Mouse (Mus musculus) left cerebral cortex, postnatal 25 days (tissue): ENCODE measurements at regions not wholly inside any gene's neighbourhood (a gene's known extent, or its start where the extent isn't known, plus 50 kb on each side); places are given as distances from the start of the nearest gene placed in this dataset.

Source experiments
- DNase-seq, 2 experiments: peaks; one replicate each; pipeline ENCODE4 v3.0.0; 2022; ENCODE audit warnings: low spot score in 2 of 2, mixed read lengths in 1 of 2
- intact Hi-C: fragments of 180-260 bp; cut with DNase I; formaldehyde crosslinking; loops from one replicate; pipeline ENCODE4 v1.15.1; 2025

DNA sequence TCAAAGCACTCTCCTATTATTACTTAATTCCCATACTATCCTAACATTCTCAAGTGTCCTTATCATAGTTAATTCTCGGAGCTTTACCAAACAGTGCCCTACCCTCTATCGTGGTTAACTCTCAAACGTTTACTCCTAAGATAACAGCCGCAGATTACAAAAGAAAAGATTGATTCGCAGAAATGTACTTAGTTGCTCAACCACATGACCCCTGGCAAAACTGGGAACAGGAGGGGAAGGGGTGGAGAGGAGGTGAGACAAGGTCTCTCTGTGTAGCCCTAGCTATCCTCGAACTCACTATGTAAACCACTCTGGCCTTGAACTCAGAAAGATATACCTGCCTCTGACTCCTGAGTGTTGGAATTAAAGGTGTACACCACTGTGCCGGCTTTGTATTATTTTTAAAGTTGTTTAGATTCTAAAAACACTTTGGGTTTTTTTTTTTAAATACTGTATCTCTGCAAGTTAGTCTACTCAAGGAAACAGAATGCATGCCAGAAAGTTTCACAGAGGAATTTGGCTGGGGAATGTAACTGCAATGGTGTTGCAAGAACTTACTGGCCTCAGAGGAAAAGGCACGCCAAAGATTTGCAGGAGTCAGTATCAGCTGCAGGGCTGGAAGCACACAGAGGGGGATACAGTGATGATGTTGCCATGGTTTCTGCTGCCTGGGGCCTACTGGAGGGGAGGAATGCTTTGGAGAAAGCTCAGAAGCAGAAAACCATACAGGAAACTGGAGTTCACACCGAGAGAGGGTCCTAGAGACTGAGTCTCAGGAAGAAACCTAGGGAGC lies 273.0 kb downstream of the Basp1 start:
- DNase-seq: no peak
- intact Hi-C loops: no loop called here

GRCm38 (mm10) chr15:25137091-25137490 lies 276.5 kb downstream of the Basp1 start:
- no peak for DNase-seq
- intact Hi-C loops: no loop called here

DNA sequence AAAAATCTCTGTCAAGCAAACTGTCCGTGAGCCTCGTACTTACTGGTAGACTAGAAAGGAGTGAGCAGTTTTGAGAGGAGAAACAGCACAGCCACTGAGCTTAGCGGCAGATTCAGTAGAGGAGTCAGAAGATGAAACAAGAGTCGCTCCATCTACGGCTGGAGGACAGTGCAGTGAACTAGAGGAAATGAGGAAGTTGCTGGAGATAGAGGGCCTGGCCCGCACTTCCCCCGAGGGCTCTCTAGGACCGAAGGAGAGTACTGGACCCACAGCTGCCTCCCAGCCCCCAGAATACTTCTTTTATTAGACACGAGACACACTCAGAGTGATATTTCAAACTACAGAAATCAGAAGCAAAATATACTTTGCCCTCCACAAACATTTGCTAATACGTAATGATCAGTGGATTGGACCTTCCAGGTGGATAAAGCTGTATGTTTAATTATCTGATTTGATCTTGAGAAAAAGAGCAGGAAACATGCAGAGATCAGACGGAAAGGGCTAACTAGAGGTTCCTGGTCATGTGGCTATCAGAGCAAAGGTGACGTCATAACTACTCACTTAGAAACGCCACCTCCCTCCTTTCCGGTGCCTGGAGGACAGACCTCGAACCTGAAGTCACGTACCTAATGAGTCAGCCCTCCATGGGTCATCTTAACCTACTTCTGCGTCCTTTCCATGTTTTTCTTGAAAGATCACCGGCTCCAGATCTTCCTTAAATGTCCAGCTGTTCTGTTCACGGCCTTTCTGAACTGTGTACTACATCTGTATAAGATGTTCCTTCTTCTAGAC lies 277.9 kb downstream of the Basp1 start:
- intact Hi-C loops: no loop called here
- no peak for DNase-seq

- DNase-seq: no peak
- intact Hi-C loops: no loop called here
Observed at GRCm38 (mm10) chr15:25130096-25130495, 283.5 kb downstream of the Basp1 start.

DNA sequence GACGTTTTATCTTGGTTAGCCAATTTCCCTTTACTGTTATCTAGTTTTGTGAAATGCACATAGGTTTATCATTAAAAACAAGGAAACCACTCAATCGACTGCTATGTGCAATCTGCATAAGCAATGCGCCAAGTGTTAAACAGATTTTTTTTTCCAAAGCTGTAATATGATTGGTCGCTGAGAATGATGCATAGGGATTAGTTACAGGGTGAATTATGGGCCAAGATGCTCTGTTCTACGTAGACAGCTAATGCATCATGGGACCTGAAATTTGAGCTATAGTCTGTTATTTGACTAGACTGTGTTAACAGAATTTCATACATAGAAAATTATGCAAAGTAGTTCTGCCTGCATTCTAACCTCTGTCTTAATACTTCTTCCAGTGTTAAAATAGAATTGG lies 284.0 kb downstream of the Basp1 start:
- no peak for DNase-seq
- intact Hi-C loops: no loop called here

DNA sequence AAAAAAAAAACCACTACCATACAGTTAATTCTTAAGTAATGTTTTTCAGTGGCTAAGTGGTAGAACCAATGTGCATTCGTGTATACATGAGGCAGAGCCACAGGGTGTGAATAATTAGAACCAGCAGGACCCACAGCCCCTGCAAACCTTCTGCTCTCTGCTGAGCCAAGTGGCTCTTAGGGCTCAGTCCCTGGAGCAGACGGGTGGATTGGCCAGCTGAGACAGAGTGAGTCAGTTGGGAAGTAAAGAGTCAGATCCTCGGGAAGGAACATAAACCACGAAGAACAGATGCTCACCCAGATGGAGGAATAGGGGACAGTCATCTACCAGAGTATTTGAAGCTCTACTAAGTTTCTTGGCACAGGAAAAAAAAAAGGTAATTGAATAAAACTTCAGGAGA lies 293.1 kb downstream of the Basp1 start:
- intact Hi-C loops: no loop called here
- peak; percentile 12 to 73 for DNase-seq

DNA sequence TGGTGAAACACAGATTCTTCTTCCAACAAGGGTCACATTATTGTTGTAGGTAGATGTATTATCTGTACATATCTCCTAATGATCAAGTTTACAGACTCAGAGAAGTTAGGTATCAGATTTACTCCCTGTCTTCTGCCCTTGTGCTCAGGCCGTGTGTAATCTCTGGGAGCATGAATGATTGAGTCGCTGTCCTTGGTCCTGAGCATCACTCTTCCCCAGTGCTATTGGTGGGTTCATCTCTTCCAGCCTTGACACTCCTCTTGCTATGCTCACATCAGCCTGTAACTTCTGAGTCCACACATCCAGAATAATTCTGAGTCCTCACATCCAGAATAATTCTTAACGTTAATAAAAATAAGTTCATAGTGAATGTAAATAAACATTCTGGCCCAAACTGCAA lies 295.6 kb downstream of the Basp1 start:
- intact Hi-C loops: no loop called here
- no peak for DNase-seq

DNA sequence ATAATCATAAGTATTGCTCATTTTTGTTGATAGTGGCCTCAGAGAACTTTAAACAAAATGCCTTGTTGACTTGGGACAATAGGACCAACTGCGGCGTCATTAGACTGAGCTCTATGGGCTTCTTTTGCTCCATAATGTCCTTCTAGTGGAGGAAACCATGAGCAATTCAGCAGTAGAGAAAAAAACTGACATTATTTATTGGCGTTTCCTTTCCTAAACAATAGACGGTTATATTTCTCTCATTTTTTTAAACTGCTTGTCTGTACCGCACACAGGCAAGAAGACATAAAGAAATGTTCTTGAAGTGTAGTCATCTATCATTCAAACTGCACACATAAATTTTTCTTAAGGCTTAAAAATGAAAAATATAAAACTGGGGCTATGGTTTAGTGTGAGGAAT lies 310.8 kb downstream of the Basp1 start:
- intact Hi-C loops: no loop called here
- no peak for DNase-seq

DNA sequence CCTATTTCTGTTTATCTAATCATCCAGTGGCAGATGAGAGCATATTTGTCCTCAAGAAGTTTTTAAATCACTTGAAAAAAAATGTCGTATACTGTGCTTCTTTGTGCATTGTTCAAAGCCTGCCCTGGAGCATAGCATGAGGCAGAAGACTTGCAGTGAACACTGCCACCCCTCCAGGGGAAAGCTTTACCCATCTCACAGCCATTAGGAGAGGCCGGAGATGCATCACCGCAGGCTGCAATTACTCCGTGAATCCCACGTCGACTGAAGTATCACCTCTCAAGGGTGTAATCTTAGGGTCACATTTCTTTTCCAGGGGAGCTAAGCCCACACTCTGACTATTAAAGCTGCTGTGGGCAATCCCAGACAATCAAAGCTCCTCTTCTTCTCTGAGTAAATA lies 319.8 kb downstream of the Basp1 start:
- intact Hi-C loops: no loop called here
- DNase-seq: no peak

DNA sequence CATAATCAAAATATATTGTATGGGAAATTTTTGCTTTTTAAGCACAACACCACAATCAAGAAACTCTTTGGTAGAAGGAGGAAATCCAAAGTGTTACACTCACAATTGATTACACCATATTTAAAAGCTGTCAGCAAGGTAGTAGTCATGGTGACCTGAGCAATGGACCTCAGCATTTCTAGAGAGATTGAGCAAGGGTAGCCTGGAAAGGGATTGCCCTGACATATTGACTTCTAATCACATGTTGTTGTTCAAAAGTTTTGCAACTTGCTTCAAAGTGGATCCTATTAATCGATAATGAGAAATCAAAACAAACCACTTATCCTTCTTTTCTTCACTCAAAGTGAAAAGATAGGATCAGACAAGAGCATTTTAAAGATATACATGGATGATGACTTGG lies 343.9 kb downstream of the Basp1 start:
- DNase-seq: no peak
- intact Hi-C loops: no loop called here

DNA sequence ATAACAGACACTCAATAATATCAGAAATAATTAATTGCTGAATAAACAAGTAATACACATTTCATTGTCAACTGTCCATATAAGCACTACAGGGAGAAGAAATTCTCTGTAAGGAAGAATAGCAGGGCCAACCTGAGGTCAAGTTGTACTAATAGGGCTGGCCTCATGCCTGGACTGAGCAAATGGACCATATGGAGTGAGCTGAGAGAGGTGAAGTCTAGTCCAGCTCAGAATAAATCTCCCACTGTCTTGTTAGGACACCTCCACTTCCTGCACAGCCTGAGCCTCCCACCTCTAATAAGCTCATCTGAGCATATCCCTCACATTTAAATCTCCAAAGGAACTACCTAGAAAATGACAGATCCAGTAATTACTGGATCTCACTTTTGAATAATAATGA lies 354.2 kb downstream of the Basp1 start:
- DNase-seq: no peak
- intact Hi-C loops: no loop called here

GRCm38 (mm10) chr15:25047875-25048274 lies 365.7 kb downstream of the Basp1 start:
- intact Hi-C loops: no loop called here
- DNase-seq: peak in 1 of 2 experiments; percentile 40

- DNase-seq: no peak
- intact Hi-C loops: no loop called here
Observed at GRCm38 (mm10) chr15:25046514-25047138, 366.9 kb downstream of the Basp1 start.

- intact Hi-C loops: loop anchor here (2.0 to 5.0 kb wide), 3 partner anchors 67 to 376 kb away; partner anchors contain the start of gene Basp1
- DNase-seq: peak in 1 of 2 experiments; percentile 87
Observed at GRCm38 (mm10) chr15:25036231-25036630, 377.3 kb downstream of the Basp1 start.

GRCm38 (mm10) chr15:25027865-25028264 lies 385.7 kb downstream of the Basp1 start:
- no peak for DNase-seq
- intact Hi-C loops: loop anchor here (2.0 kb wide), 1 partner anchor 333 kb away; no protein-coding TSS in a partner anchor

DNA sequence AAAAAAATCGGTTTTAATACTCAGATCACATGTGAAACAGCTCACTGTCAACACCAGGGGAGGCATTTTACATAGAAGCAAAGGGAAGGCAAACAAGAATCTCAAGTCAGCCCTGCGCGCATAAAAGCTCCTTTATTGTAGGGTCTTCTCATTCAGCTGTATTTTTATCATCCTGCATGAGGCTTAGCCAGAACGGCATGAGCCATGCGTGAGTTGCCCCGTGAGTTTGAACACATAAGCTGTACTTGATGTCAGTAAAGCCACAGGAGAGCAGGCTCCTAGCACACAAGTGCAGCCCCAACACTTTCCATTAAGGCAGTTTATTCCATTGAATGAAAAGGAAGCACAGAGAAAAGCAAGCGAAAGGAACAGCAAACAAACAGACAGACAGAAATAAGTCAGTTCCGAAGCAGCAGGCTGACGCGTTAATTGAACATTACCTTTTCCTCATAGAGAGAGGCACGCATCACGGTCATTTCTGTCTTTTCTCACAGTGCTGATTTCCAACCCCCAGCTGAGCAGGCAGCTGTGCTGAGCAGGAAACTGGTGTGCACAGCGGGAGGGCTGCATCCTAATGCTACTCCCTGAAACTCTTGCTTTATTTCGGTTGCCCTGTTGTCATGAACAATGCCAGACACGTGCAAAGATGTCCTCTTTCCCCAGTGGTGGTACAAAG lies 386.6 kb downstream of the Basp1 start:
- intact Hi-C loops: loop anchor here (2.0 kb wide), 1 partner anchor 334 kb away; no protein-coding TSS in a partner anchor
- peak; percentile 55 to 59 for DNase-seq

GRCm38 (mm10) chr15:25026351-25026750 lies 387.2 kb downstream of the Basp1 start:
- no peak for DNase-seq
- intact Hi-C loops: loop anchor here (2.0 kb wide), 1 partner anchor 334 kb away; no protein-coding TSS in a partner anchor

GRCm38 (mm10) chr15:25020916-25021315 lies 392.6 kb downstream of the Basp1 start:
- no peak for DNase-seq
- intact Hi-C loops: no loop called here

- peak; percentile 47 to 76 for DNase-seq
- intact Hi-C loops: no loop called here
Observed at GRCm38 (mm10) chr15:25019352-25019941, 394.1 kb downstream of the Basp1 start.
